Mouse (Mus musculus) embryonic fibroblast, embryonic 13.5 days (primary cell): ENCODE measurements at regions not wholly inside any gene's neighbourhood (a gene's known extent, or its start where the extent isn't known, plus 50 kb on each side); places are given as distances from the start of the nearest gene placed in this dataset.

ENCODE experiments used
- H3K27ac ChIP-seq: 2 replicates; pipeline ENCODE4 v1.5.1; 2012; ENCODE audit warnings: low read length, control low read depth, inconsistent platforms; ENCODE audit not compliant: insufficient read depth
- H3K4me1 ChIP-seq: 2 replicates; pipeline ENCODE4 v1.6.1; 2011; ENCODE audit warnings: low read length; ENCODE audit not compliant: control insufficient read depth, insufficient read depth
- H3K4me3 ChIP-seq: 2 replicates; pipeline ENCODE4 v1.5.1; 2011; ENCODE audit warnings: mild to moderate bottlenecking, control low read depth, low read length; ENCODE audit not compliant: insufficient read depth
- CTCF ChIP-seq: IDR thresholded peaks from 2 replicates; pipeline ENCODE4 v1.5.1; 2011; ENCODE audit warnings: mild to moderate bottlenecking, control low read depth, low read length, moderate library complexity, borderline replicate concordance; ENCODE audit not compliant: insufficient read depth
- POLR2A ChIP-seq: IDR thresholded peaks from 2 replicates; pipeline ENCODE4 v1.6.1; 2011; ENCODE audit warnings: low read depth, mild to moderate bottlenecking, control low read depth, low read length, moderate library complexity

GRCm38 (mm10) chr13:44386767-44387166 is 342.5 kb upstream of the Jarid2 start:
- no peak overlapping the region for H3K4me3 ChIP-seq
- TF ChIP-seq POLR2A (no peak), CTCF (no peak)
- H3K27ac ChIP-seq = no peak overlapping the region
- no peaks in the 10 kb centered on the region for H3K4me1 ChIP-seq

DNA sequence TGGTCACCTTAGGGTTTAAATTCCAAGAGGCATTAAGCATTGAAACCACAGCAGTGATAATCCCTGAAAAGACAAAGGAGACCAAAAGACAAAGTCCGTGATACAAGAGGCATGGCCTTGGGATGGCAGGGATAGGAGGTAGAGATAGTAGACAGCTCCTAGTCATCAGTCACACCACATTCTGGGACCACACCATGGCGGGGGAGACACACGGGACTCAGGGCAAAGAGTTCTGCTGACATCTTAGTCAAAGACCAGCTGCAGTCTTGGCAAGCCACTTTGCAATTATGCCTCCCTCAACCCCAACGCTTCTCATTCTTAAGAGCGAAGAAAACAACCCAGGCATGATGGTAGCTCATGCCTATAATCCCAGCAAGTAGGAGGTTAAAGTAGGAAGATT is 339.6 kb upstream of the Jarid2 start:
- TF ChIP-seq CTCF (no peak), POLR2A (no peak)
- no peak overlapping the region for H3K4me3 ChIP-seq
- H3K4me1 ChIP-seq = no peaks in the 10 kb centered on the region
- no peak overlapping the region for H3K27ac ChIP-seq

DNA sequence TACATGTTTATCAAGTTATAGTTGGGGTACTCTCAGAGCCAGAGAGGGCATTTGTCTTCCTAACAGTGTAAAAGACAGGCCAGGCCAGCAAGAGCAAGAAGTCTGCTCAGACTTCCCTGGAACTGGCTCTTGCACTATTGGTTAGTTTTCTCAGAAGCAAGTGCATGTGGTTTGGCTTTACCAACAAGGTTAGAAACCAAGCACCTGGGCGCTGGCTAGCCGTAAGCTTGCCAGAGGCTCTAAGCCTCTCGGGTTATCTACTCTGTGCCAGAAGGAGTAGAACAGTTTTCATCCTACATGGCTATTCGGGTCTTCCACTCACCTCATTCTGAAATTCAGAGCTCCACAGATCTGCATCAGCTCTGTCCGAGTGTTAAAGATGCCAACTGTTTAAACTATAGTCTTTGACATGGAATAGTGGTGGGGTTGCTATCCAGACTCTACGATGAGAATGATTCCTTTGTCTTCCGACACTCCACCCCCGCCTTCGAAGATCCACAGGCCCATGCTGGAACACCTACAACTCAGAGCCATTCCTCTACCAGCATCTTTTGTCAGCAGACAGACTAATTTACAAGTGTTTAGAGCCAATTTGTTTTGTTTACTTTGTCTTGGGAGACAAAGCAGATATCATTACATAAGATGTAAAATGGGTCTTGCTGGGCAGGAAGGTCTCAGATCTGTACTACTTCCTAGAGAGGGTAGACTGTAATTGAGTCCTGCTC is 338.4 kb upstream of the Jarid2 start:
- TF ChIP-seq CTCF (no peak), POLR2A (no peak)
- no peak overlapping the region for H3K4me3 ChIP-seq
- no peak overlapping the region for H3K27ac ChIP-seq
- H3K4me1 ChIP-seq = no peaks in the 10 kb centered on the region

- H3K4me1 ChIP-seq = no peaks in the 10 kb centered on the region
- H3K27ac ChIP-seq = no peak overlapping the region
- H3K4me3 ChIP-seq = no peak overlapping the region
- TF ChIP-seq CTCF = no peak
- no peak for TF ChIP-seq POLR2A
Observed at GRCm38 (mm10) chr13:44394016-44394415, 335.3 kb upstream of the Jarid2 start.

DNA sequence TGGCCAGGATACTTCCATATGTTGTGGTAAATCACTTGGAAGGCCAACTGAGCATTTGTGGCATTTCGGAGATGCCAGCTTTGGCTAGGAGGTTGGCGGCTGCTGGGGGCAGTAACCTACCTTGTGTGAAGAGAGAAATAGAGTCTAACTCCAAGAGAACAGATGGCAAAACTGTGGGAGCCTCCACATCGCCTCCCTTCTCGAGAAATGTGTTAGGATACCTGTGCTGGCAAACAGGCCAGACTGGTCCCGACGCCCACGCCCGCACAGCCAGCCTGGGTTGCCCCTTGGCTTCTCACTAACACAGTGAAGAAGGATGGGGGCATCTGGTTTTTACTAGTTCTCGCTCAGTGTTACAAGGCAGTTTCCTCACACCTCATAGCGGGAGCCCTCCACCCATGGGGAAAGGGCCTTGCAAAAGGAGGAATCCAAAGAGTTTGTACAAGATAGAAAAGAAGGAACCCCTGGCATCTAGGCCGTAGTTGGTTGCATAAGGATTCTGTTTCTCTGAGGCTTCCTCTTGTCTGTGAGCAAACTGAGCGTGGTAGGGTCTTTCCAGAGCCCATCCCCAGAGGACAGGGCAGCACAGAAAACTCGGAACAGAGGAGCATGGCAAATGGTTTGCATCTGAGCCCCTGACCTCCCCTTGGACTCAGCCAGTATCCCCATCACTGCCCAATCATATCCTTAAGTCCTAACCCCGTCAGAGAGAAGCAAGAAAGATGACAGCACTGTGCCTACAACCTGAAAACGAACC is 330.5 kb upstream of the Jarid2 start:
- H3K27ac ChIP-seq = no peak overlapping the region
- TF ChIP-seq POLR2A (no peak), CTCF (no peak)
- H3K4me1 ChIP-seq = no peaks in the 10 kb centered on the region; the same call in 1 of the 2 replicates
- H3K4me3 ChIP-seq = no peak overlapping the region

GRCm38 (mm10) chr13:44399370-44399685 is 329.9 kb upstream of the Jarid2 start:
- no peak overlapping the region for H3K27ac ChIP-seq
- no peaks in the 10 kb centered on the region; the same call in 1 of the 2 replicates for H3K4me1 ChIP-seq
- TF ChIP-seq CTCF = no peak
- no peak for TF ChIP-seq POLR2A
- H3K4me3 ChIP-seq = no peak overlapping the region

DNA sequence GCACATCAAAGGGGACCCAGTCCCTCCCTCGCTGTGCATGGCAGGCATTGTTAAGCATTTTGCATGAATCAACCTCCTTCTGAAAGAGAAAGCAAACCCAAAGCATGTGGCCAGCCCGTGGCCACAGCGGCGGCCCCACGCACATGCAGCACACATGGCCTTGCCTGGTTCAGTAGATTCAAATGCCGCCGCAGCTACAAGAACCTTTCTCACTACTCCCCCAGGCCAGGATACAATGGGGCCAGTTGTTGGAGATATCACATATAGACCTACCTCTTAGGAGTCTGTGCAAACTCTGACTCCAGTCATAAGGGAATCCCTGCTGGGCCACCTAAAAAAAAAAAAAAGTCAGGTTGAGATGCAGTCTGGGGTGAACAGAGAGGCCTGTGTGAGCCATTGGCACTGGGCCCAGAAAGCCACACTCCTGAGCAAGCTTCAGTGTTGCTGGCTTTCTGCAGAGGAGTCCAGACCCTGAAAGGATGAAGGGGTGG is 329.4 kb upstream of the Jarid2 start:
- TF ChIP-seq POLR2A (no peak), CTCF (no peak)
- H3K27ac ChIP-seq = no peak overlapping the region
- H3K4me3 ChIP-seq = no peak overlapping the region

DNA sequence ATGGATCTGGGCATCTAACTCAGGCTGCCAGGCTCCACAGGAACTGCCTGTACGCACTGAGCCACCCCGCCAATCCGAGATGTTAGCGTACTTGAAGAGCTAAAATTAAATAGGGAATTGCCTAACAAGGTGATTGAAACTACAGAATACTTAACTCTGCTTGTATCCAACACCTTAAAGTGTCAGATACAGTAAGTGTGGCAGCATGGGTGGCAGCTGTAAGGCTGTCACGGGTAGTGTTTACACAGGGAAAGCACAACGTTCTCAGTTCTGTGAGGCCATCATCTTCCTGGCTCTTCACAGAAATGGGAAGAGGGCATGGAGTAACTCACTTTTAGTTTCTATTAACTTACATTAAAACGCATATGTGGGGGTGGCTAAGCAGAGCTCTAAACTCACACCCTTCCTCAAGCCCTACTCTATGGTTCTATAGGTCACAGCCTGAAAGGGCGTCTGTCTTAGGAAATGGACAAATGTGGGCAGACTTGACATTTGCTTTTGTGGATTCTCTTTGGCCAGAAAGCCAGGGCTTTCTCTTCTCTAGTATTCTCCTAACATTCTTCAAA is 325.2 kb upstream of the Jarid2 start:
- TF ChIP-seq POLR2A (no peak), CTCF (no peak)
- no peak overlapping the region for H3K27ac ChIP-seq
- H3K4me3 ChIP-seq = no peak overlapping the region
- no peaks in the 10 kb centered on the region; the same call in 1 of the 2 replicates for H3K4me1 ChIP-seq

More for the DNA sequence above, 329.4 kb upstream of the Jarid2 start:
- no peaks in the 10 kb centered on the region; the same call in 1 of the 2 replicates for H3K4me1 ChIP-seq

DNA sequence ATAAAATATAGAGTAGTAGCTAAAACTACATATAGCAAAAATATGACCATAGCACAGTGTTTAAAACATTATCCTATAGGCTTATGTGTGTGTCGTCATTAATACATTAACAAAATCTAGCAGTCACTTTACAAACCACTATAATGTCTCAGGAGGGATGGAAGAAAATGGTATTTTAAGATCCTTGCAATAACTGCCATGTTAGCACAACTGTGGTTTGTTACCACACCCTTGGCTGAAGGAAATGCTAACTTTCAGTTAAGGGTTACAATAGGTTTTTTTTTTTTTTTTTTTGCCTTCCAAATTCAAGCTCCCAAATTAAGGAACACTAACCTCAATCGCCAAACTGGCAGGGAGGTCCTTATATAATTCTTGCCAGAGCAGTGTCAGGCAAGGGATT is 322.0 kb upstream of the Jarid2 start:
- Histone ChIP-seq H3K27ac (no peak overlapping the region), H3K4me3 (no peak overlapping the region)
- TF ChIP-seq CTCF = no peak

DNA sequence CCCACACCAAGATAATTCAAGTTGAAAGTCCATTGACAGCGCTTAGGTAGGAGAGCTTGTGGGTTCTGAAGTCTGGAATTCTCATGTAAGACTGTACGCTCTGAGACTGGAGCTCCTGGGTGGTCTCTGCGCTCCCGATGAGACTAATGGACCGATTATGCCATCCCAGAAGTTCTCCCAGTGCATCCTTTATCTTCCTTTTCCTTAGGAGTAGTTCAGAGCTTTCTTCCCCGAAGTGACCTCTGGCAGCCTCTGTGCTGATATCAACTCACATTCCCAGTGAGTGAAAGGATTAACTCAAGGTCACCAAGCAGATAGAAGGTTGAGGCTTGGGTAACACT is 320.7 kb upstream of the Jarid2 start:
- Histone ChIP-seq H3K27ac (no peak overlapping the region), H3K4me1 (no peaks in the 10 kb centered on the region; the same call in 1 of the 2 replicates), H3K4me3 (no peak overlapping the region)
- TF ChIP-seq POLR2A (no peak), CTCF (no peak)

More for the DNA sequence above, 322.0 kb upstream of the Jarid2 start:
- H3K4me1 ChIP-seq = no peaks in the 10 kb centered on the region; the same call in 1 of the 2 replicates
